Mouse (Mus musculus) heart, adult 2 months (tissue): ENCODE data around the gene Gphb5.

ENCODE experiments used
- CTCF ChIP-seq: fragments of 200-600 bp; IDR thresholded peaks from 2 replicates; pipeline ENCODE4 v1.8.1; 2022; ENCODE audit warnings: antibody characterized with exemption, mild to moderate bottlenecking, moderate library complexity
- EP300 ChIP-seq: fragments of 200-500 bp; IDR thresholded peaks from 2 replicates; pipeline ENCODE4 v1.6.1; 2011; ENCODE audit warnings: low read depth, low read length, control low read depth; ENCODE audit not compliant: insufficient read depth
- POLR2A ChIP-seq: fragments of 200-500 bp; IDR thresholded peaks from 2 replicates; pipeline ENCODE4 v1.6.1; 2011; ENCODE audit warnings: mild to moderate bottlenecking, low read depth, low read length, control low read depth; ENCODE audit not compliant: insufficient read depth

DNA sequence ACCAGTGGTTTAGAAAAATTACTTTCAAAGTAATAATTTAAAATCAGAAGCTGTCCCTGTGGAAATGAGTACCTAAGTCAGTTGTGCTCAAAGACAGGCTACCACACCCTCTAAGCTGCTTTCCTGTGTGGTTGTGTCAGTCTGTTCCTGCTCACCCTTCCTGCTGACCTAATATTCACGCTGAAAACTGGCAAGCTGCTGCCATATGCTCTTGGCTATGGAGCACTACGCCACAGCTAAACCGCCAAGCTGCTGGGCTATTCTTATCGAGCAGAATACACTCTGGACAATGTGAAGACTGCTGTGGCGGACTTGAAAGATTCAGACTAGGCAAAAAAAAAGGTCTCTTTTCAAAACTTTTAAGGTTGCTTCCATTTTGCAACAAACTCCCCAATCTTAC is 44.0 kb upstream of the Gphb5 start:
- TF ChIP-seq EP300 (no peak), CTCF (no peak), POLR2A (no peak)
